Mouse (Mus musculus): ENCODE measurements around the gene Lrch4. TPM values are rescaled to one million over a fixed set of nuclear protein-coding genes. Genes with fewer than 3 reads are reported as not detected.

Gene Lrch4
- total and polyA plus RNA-seq, 2 experiments from 2014 or later = 5.6 to 12.8 TPM

GRCm38 (mm10) chr5:137601365-137601729 is 27.6 kb upstream of the Lrch4 start:
- ATAC-seq (no peak), DNase-seq (no peak)
- Histone ChIP-seq H3K9ac (peak overlapping the region; percentile 87; the same call in 1 of the 2 replicates), H3K36me3 (ENCODE audit: insufficient read depth) (no peaks in the 10 kb centered on the region), H3K9me3 (ENCODE audit: low read length) (no peaks in the 10 kb centered on the region), H3K27ac (ENCODE audit: low read depth, low read length) (no peak overlapping the region), H3K4me3 (ENCODE audit: low read depth, low read length) (peak overlapping the region; percentile 74), H3K4me1 (ENCODE audit: insufficient read depth) (peaks cover 16% of the 10 kb centered on the region), H3K4me2 (ENCODE audit: low read depth) (peak overlapping the region; percentile 98), H3K27me3 (ENCODE audit: insufficient read depth, low read length) (no peaks in the 10 kb centered on the region)
- TF ChIP-seq CTCF (IDR thresholded peaks at IDR 0.05; ENCODE audit: low read depth) = no peak
- under 1% methylated on average over 22 of the region's 22 CpGs for WGBS

- no peaks in the 10 kb centered on the region for H3K9me3 ChIP-seq (ENCODE audit: low read length)
- no peak for ATAC-seq
Observed at GRCm38 (mm10) chr5:137607860-137608653, 20.9 kb upstream of the Lrch4 start.

DNA sequence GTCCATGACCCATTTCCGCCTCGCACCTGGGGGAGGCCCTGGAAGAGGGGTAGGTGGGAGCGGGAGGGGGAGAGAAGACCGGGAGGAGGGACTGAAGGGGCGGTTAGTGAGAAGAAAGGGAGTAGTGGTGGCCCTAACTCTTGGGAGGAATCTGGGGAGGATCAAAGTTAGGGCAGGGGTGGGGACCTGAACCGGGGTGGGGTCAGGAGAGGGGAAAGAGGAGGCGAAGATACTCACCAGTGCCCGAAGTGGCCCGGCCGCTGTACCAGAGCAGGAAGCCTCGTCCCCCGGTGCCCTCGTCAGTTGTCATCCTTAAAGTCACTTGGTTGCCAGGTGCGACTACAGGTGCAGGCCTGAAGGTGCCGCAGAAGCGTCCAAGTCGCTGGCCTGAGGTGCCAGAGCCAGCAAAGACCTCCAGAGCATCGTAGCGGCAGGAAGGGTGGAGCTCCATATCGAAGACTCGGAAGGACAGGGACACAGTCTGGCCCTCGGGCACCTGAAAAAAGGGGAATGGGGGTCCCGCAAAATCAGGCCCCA is 20.2 kb upstream of the Lrch4 start:
- 21% methylated on average over 23 of the region's 23 CpGs for WGBS
- DNase-seq (no peak), ATAC-seq (no peak)
- no peaks in the 10 kb centered on the region for H3K9me3 ChIP-seq (ENCODE audit: low read length)
- H3K27ac ChIP-seq (ENCODE audit: low read depth, low read length) = no peak overlapping the region
- no peak overlapping the region for H3K4me3 ChIP-seq (ENCODE audit: low read depth, low read length)
- H3K36me3 ChIP-seq (ENCODE audit: insufficient read depth) = no peaks in the 10 kb centered on the region
- H3K4me1 ChIP-seq (ENCODE audit: insufficient read depth) = no peaks in the 10 kb centered on the region
- TF ChIP-seq CTCF (IDR thresholded peaks at IDR 0.05; ENCODE audit: low read depth) = no peak
- peak overlapping the region; percentile 31; the same call in 1 of the 2 replicates for H3K4me2 ChIP-seq (ENCODE audit: low read depth)
- H3K9ac ChIP-seq = no peak overlapping the region
- H3K27me3 ChIP-seq (ENCODE audit: insufficient read depth, low read length) = peaks cover 6% of the 10 kb centered on the region; the same call in 1 of the 2 replicates

More at GRCm38 (mm10) chr5:137607860-137608653, 20.9 kb upstream of the Lrch4 start:
- no peak overlapping the region for H3K27ac ChIP-seq (ENCODE audit: low read depth, low read length)
- no peak overlapping the region for H3K4me3 ChIP-seq (ENCODE audit: low read depth, low read length)
- peaks cover 6% of the 10 kb centered on the region; the same call in 1 of the 2 replicates for H3K27me3 ChIP-seq (ENCODE audit: insufficient read depth, low read length)
- DNase-seq = no peak
- H3K9ac ChIP-seq = no peak overlapping the region
- H3K36me3 ChIP-seq (ENCODE audit: insufficient read depth) = no peaks in the 10 kb centered on the region
- no peak for TF ChIP-seq CTCF (IDR thresholded peaks at IDR 0.05; ENCODE audit: low read depth)
- no peaks in the 10 kb centered on the region for H3K4me1 ChIP-seq (ENCODE audit: insufficient read depth)
- H3K4me2 ChIP-seq (ENCODE audit: low read depth) = peak overlapping the region; percentile 31; the same call in 1 of the 2 replicates
- WGBS = 20% methylated on average over 26 of the region's 26 CpGs

GRCm38 (mm10) chr5:137609292-137609691 is 19.6 kb upstream of the Lrch4 start:
- 63% methylated on average over 3 of the region's 3 CpGs for WGBS
- H3K4me2 ChIP-seq (ENCODE audit: low read depth) = no peak overlapping the region

GRCm38 (mm10) chr5:137610056-137610455 is 18.9 kb upstream of the Lrch4 start:
- H3K27ac ChIP-seq (ENCODE audit: low read depth, low read length) = no peak overlapping the region
- no peaks in the 10 kb centered on the region for H3K9me3 ChIP-seq (ENCODE audit: low read length)
- no peaks in the 10 kb centered on the region for H3K36me3 ChIP-seq (ENCODE audit: insufficient read depth)
- TF ChIP-seq CTCF (IDR thresholded peaks at IDR 0.05; ENCODE audit: low read depth) = no peak
- H3K27me3 ChIP-seq (ENCODE audit: insufficient read depth, low read length) = peaks cover 6% of the 10 kb centered on the region; the same call in 1 of the 2 replicates
- no peaks in the 10 kb centered on the region for H3K4me1 ChIP-seq (ENCODE audit: insufficient read depth)
- no peak overlapping the region for H3K4me3 ChIP-seq (ENCODE audit: low read depth, low read length)
- DNase-seq = no peak
- no peak overlapping the region for H3K4me2 ChIP-seq (ENCODE audit: low read depth)
- WGBS = 79% methylated on average over 4 of the region's 4 CpGs
- no peak overlapping the region for H3K9ac ChIP-seq
- no peak for ATAC-seq

More at GRCm38 (mm10) chr5:137609292-137609691, 19.6 kb upstream of the Lrch4 start:
- TF ChIP-seq CTCF (IDR thresholded peaks at IDR 0.05; ENCODE audit: low read depth) = no peak
- ATAC-seq (no peak), DNase-seq (no peak)
- Histone ChIP-seq H3K27ac (ENCODE audit: low read depth, low read length) (no peak overlapping the region), H3K27me3 (ENCODE audit: insufficient read depth, low read length) (peaks cover 6% of the 10 kb centered on the region; the same call in 1 of the 2 replicates), H3K36me3 (ENCODE audit: insufficient read depth) (no peaks in the 10 kb centered on the region), H3K4me3 (ENCODE audit: low read depth, low read length) (no peak overlapping the region), H3K9me3 (ENCODE audit: low read length) (no peaks in the 10 kb centered on the region), H3K4me1 (ENCODE audit: insufficient read depth) (no peaks in the 10 kb centered on the region), H3K9ac (no peak overlapping the region)

- ATAC-seq = no peak
- no peak overlapping the region for H3K27ac ChIP-seq (ENCODE audit: low read depth, low read length)
- WGBS = 16% methylated on average over 12 of the region's 12 CpGs
Observed at GRCm38 (mm10) chr5:137610548-137611244, 18.2 kb upstream of the Lrch4 start.

More at GRCm38 (mm10) chr5:137610548-137611244, 18.2 kb upstream of the Lrch4 start:
- DNase-seq = no peak
- Histone ChIP-seq H3K9me3 (ENCODE audit: low read length) (no peaks in the 10 kb centered on the region), H3K4me1 (ENCODE audit: insufficient read depth) (no peaks in the 10 kb centered on the region), H3K4me2 (ENCODE audit: low read depth) (no peak overlapping the region), H3K36me3 (ENCODE audit: insufficient read depth) (no peaks in the 10 kb centered on the region), H3K4me3 (ENCODE audit: low read depth, low read length) (no peak overlapping the region), H3K27me3 (ENCODE audit: insufficient read depth, low read length) (peaks cover 6% of the 10 kb centered on the region; the same call in 1 of the 2 replicates), H3K9ac (no peak overlapping the region)
- no peak for TF ChIP-seq CTCF (IDR thresholded peaks at IDR 0.05; ENCODE audit: low read depth)

Measured in forebrain, postnatal 0 days (tissue).